Mouse (Mus musculus) forebrain, embryonic 16.5 days (tissue): Measurements from ENCODE around the gene Zc3h10. TPM values are rescaled to one million over a fixed set of nuclear protein-coding genes. Genes with fewer than 3 reads are reported as not detected.

Experiments
- ATAC-seq: fragments of 200-750 bp; cut with Nextera tagmentation; 2 replicates; pipeline ENCODE4 v1.8.0; 2017; ENCODE audit warnings: mild to moderate bottlenecking, moderate library complexity
- H3K27ac ChIP-seq: fragments of 300-500 bp; sonication (generic); 2 replicates; pipeline ENCODE4 v1.5.1; 2014; ENCODE audit warnings: low read length, control low read depth
- H3K27me3 ChIP-seq: fragments of 300-500 bp; sonication (generic); replicated peaks from 2 replicates; pipeline ENCODE4 v1.6.1; 2014; ENCODE audit warnings: low read length; ENCODE audit not compliant: control insufficient read depth, insufficient read depth
- H3K36me3 ChIP-seq: fragments of 300-500 bp; sonication (generic); 2 replicates; pipeline ENCODE4 v1.6.1; 2014; ENCODE audit not compliant: control insufficient read depth, insufficient read depth
- H3K4me1 ChIP-seq: fragments of 300-500 bp; sonication (generic); replicated peaks from 2 replicates; pipeline ENCODE4 v1.6.1; 2014; ENCODE audit warnings: low read length; ENCODE audit not compliant: control insufficient read depth, insufficient read depth
- H3K4me2 ChIP-seq: fragments of 300-500 bp; sonication (generic); 2 replicates; pipeline ENCODE4 v1.6.1; 2014; ENCODE audit warnings: mild to moderate bottlenecking, low read length, control low read depth
- H3K4me3 ChIP-seq: fragments of 300-500 bp; sonication (generic); replicated peaks from 2 replicates; pipeline ENCODE4 v1.5.1; 2014; ENCODE audit warnings: mild to moderate bottlenecking, low read length, control low read depth
- H3K9ac ChIP-seq: fragments of 300-500 bp; sonication (generic); replicated peaks from 2 replicates; pipeline ENCODE4 v1.6.1; 2014; ENCODE audit warnings: low read depth, low read length, control low read depth
- H3K9me3 ChIP-seq: fragments of 300-500 bp; sonication (generic); 2 replicates; pipeline ENCODE4 v1.6.1; 2016; ENCODE audit warnings: low read length; ENCODE audit not compliant: control insufficient read depth
- WGBS: fragments of 180-500 bp; shearing (Covaris S2); extraction: QIAGEN DNeasy Blood & Tissue Kit; methylation state at CpG from one replicate; pipeline ENCODE4 v1.1.7; 2014; 5-methylcytosine and 5-hydroxymethylcytosine counted together
- polyA plus RNA-seq: library from polyadenylated mRNA; unstranded; fragments of >200 nt; fragmentation: Nextera tagmentation; extraction: Ambion mirVana; gene quantifications from 2 replicates; pipeline ENCODE4 v1.2.1, GENCODE M21; 2015

The Zc3h10 gene
- polyA plus RNA-seq, result 20.9 and 21.7 TPM in 2 replicates

DNA sequence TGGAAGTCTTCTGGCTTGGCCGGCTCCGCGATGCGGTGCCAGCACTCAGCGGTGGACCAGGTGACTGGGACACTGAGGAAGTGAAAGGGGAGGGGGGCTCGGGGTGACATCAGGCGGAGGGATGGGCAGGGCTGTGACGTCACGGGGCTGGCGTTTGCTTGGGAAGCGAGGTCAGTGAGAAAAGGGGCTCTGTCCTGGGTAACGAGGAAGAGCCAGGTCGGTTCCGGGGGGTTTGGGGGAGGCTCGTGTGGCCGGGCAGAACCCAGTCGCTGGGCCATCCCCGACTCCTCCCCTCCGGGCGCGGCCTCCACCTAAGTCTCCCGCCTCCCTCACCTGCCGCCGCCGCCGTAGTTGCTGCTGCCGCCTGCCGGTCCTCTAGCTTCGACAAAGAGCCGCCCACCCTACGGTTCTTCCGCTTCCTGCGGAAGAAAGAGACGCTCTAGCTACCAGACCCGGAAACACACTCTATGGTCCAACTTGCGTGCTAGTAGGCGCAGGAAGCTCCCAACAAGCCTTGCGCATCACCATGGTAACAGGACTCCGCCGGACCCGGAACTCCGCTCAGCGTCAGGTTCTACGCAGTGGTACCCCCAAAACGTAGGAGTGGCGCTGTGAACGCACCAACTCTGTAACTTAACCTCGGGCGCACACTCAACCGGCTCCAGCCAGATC is at the start of gene Zc3h10:
TSS of gene Zc3h10 (minus strand) at position 414 of the 672 bp plus-strand sequence.
- Histone ChIP-seq H3K27ac (peak within 1 kb of the TSS; percentile 96), H3K27me3 (no peaks in the 10 kb centered on the region), H3K4me2 (peak within 1 kb of the TSS; percentile 80), H3K9me3 (no peaks in the 10 kb centered on the region), H3K4me3 (peak within 1 kb of the TSS; percentile 83), H3K4me1 (peaks cover 13% of the 10 kb centered on the region), H3K36me3 (peaks cover 20% of the 10 kb centered on the region), H3K9ac (peak within 1 kb of the TSS; percentile 85)
- WGBS, result under 1% methylated on average over 43 of the region's 50 CpGs
- ATAC-seq, result peak; percentile 88

DNA sequence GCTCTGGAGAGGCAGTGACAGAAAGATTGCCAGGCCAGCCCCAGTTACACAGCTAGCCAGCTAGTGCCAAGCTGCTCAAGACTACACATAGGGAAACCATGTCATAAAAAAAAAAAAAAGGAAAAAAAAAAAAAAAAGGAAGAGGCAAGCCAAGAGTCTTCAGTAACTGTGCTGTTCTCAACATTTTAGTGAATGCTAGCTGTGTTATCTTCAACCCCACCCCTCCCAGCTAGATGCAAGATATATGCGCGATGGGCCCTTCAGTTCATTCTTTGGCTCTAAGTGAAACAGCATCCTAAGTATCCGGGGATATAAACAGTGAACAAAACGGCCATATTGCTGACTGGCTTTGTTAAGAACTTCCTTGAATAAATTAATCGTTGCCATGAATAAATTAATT is 45.2 kb upstream of the Zc3h10 start:
- Histone ChIP-seq H3K27ac (no peak overlapping the region), H3K9ac (no peak overlapping the region), H3K36me3 (no peaks in the 10 kb centered on the region), H3K9me3 (no peaks in the 10 kb centered on the region), H3K4me1 (peaks cover 8% of the 10 kb centered on the region), H3K27me3 (peaks cover 18% of the 10 kb centered on the region), H3K4me2 (no peak overlapping the region), H3K4me3 (no peak overlapping the region)
- 37% methylated on average over 5 of the region's 5 CpGs for WGBS
- no peak for ATAC-seq

GRCm38 (mm10) chr10:128591436-128591835 is 43.9 kb upstream of the Zc3h10 start:
- no peak overlapping the region for H3K9ac ChIP-seq
- H3K4me2 ChIP-seq, result no peak overlapping the region
- WGBS, result 94% methylated on average over 6 of the region's 6 CpGs
- H3K4me3 ChIP-seq, result no peak overlapping the region
- no peak for ATAC-seq
- H3K4me1 ChIP-seq, result peaks cover 8% of the 10 kb centered on the region
- H3K9me3 ChIP-seq, result no peaks in the 10 kb centered on the region
- peaks cover 21% of the 10 kb centered on the region for H3K27me3 ChIP-seq
- H3K36me3 ChIP-seq, result no peaks in the 10 kb centered on the region
- H3K27ac ChIP-seq, result no peak overlapping the region

- Histone ChIP-seq H3K4me2 (peak overlapping the region; percentile 95), H3K4me1 (peaks cover 8% of the 10 kb centered on the region), H3K9me3 (no peaks in the 10 kb centered on the region), H3K27ac (no peak overlapping the region), H3K27me3 (peaks cover 21% of the 10 kb centered on the region), H3K9ac (peak overlapping the region; percentile 55), H3K4me3 (peak overlapping the region; percentile 52), H3K36me3 (no peaks in the 10 kb centered on the region)
- WGBS, result under 1% methylated on average over 43 of the region's 43 CpGs
- ATAC-seq, result peak; percentile 64
Observed at GRCm38 (mm10) chr10:128590193-128590690, 42.7 kb upstream of the Zc3h10 start.

DNA sequence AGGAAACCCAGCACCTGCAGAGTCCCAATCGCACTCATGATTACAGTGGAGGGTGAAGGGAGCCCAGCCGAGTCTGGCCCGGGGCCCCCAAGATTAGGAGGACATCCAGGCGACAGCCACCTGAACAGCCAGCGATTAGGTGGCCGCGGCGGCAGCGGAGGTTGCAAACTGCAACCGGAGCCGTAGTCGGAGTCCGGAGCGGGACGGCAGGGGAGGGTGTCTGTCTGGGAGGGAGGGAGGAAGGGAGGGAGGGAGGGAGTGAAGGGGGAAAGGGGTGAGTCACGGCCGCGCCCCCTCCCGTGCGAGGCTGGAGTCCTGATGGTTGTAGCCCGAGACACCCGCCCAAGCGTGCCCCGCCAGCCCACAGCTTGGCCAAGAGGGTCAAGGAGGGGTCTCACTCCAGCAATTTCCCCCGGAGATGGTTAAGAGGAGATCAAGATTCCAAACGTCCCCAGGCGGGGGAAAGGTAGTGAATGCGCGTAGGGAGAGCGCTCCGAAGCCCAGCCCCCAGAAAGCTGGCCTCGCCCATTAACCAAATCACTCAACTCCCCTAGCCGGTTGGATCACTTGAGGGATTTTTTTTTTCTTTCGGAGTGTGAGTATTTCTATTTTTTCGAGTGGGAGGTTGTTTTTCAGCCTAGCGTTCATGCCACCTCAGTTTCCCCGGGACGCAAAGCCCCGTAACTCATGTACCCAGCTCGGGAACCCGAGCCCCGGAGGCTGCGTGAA is 42.1 kb upstream of the Zc3h10 start, which contains the start of gene Erbb3:
TSS of gene Erbb3 (minus strand) at position 189 of the 729 bp plus-strand sequence.
- 0% methylated on average over 43 of the region's 43 CpGs for WGBS
- peak; percentile 45 for ATAC-seq
- H3K4me3 ChIP-seq, result peak within 1 kb of the TSS; percentile 52
- H3K36me3 ChIP-seq, result no peaks in the 10 kb centered on the region
- no peak within 1 kb of the TSS for H3K27ac ChIP-seq
- H3K27me3 ChIP-seq, result peaks cover 21% of the 10 kb centered on the region
- no peaks in the 10 kb centered on the region for H3K9me3 ChIP-seq
- H3K4me1 ChIP-seq, result peaks cover 8% of the 10 kb centered on the region
- peak within 1 kb of the TSS; percentile 55 for H3K9ac ChIP-seq
- H3K4me2 ChIP-seq, result peak within 1 kb of the TSS; percentile 95

DNA sequence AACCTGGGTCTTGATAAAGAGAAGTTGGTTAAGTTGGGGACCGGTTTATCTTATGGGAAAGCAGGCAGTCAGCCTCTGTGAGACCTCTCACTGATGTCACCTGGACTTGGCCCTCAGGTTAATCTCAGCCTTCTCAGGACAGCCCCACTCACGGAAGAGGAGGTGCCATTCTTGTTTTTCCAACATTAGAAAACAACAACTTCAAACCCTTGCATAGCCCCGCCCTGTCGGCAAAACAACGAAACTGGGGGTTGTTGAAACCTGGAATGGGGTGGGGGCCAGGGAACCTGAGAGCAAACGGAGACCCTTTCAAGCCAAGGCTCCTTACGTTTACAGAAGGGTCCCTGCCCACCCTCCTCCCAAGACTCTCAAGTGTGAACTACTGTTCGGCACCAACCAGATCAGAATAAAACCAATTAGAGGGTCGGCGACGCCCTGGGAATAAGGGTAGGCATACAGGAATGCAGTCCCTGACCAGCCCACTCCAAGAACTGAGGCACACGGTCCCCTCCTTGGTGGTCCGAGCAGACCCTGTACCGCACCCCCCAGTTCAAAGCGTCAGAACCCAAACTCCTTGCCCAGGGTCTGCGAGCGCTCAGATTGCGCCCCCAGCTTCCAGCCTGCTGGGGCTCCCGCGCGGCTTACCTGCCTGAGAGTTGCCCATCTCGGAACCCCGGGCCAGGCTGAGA is 41.3 kb upstream of the Zc3h10 start:
- WGBS, result 4% methylated on average over 23 of the region's 23 CpGs
- peaks cover 8% of the 10 kb centered on the region for H3K4me1 ChIP-seq
- H3K9ac ChIP-seq, result no peak overlapping the region
- peak overlapping the region; percentile 52 for H3K4me3 ChIP-seq
- H3K4me2 ChIP-seq, result peak overlapping the region; percentile 95
- H3K27me3 ChIP-seq, result peaks cover 21% of the 10 kb centered on the region
- no peaks in the 10 kb centered on the region for H3K9me3 ChIP-seq
- no peak overlapping the region for H3K27ac ChIP-seq
- no peaks in the 10 kb centered on the region for H3K36me3 ChIP-seq
- no peak; the same call in 1 of the 2 replicates for ATAC-seq

DNA sequence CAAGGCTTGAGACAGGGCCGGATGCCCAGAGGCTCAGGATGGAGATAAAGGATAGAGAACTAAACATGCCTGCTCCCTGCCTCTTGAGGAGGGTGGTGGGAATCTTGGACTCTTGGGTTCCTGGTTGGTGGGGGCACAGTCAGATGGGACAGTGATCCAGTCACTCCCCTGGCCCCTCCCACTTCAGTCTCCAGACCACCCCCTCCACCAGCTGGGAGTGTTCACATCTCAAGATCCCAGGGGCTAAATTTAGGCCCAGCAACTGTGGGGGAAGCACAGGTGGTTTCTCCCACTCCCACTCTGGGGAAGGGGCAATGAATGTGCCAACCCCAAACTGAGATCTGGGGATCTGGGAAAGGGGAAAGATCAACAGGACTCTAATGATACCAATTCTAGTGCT is 40.6 kb upstream of the Zc3h10 start:
- peaks cover 21% of the 10 kb centered on the region for H3K27me3 ChIP-seq
- ATAC-seq, result no peak
- WGBS, result 7% methylated on average over 1 of the region's 1 CpGs

GRCm38 (mm10) chr10:128587697-128588096 is 40.1 kb upstream of the Zc3h10 start:
- Histone ChIP-seq H3K4me3 (no peak overlapping the region), H3K36me3 (no peaks in the 10 kb centered on the region), H3K4me1 (peaks cover 8% of the 10 kb centered on the region), H3K9me3 (no peaks in the 10 kb centered on the region), H3K27ac (no peak overlapping the region), H3K27me3 (peaks cover 21% of the 10 kb centered on the region), H3K9ac (no peak overlapping the region), H3K4me2 (no peak overlapping the region)
- WGBS, result 62% methylated on average over 8 of the region's 8 CpGs
- ATAC-seq, result no peak

More for the DNA sequence above, 40.6 kb upstream of the Zc3h10 start:
- no peak overlapping the region for H3K4me2 ChIP-seq
- H3K9me3 ChIP-seq, result no peaks in the 10 kb centered on the region
- H3K27ac ChIP-seq, result no peak overlapping the region
- no peak overlapping the region for H3K9ac ChIP-seq
- H3K4me3 ChIP-seq, result no peak overlapping the region
- peaks cover 8% of the 10 kb centered on the region for H3K4me1 ChIP-seq
- H3K36me3 ChIP-seq, result no peaks in the 10 kb centered on the region

- Histone ChIP-seq H3K4me3 (no peak overlapping the region), H3K9ac (no peak overlapping the region), H3K4me1 (peaks cover 8% of the 10 kb centered on the region), H3K9me3 (no peaks in the 10 kb centered on the region), H3K27me3 (peaks cover 21% of the 10 kb centered on the region), H3K4me2 (no peak overlapping the region), H3K36me3 (no peaks in the 10 kb centered on the region), H3K27ac (no peak overlapping the region)
- 52% methylated on average over 4 of the region's 4 CpGs for WGBS
- no peak for ATAC-seq
Observed at GRCm38 (mm10) chr10:128587120-128587519, 39.5 kb upstream of the Zc3h10 start.
